Mouse (Mus musculus) heart, postnatal 0 days (tissue): ENCODE results near the gene Rbm25. TPM values are rescaled to one million over a fixed set of nuclear protein-coding genes. Genes with fewer than 3 reads are reported as not detected.

Experiments
- ATAC-seq: fragments of 200-750 bp; cut with Nextera tagmentation; 2 replicates; pipeline ENCODE4 v1.8.0; 2017; ENCODE audit warnings: low read depth, moderate number of reproducible peaks, moderate library complexity; ENCODE audit not compliant: insufficient read depth
- DNase-seq: peaks from one replicate; pipeline ENCODE4 v3.0.0-alpha.2; 2016; ENCODE audit warnings: low spot score
- H3K27ac ChIP-seq: fragments of 300-500 bp; sonication (generic); 2 replicates; pipeline ENCODE4 v1.5.1; 2014; ENCODE audit warnings: low read depth, mild to moderate bottlenecking
- H3K27me3 ChIP-seq: fragments of 300-500 bp; sonication (generic); 2 replicates; pipeline ENCODE4 v1.6.1; 2014; ENCODE audit warnings: low read length, mixed read lengths; ENCODE audit not compliant: control insufficient read depth, insufficient read depth
- H3K36me3 ChIP-seq: fragments of 300-500 bp; sonication (generic); replicated peaks from 2 replicates; pipeline ENCODE4 v1.6.1; 2014; ENCODE audit warnings: low read length, mixed read lengths; ENCODE audit not compliant: control insufficient read depth, insufficient read depth
- H3K4me1 ChIP-seq: fragments of 300-500 bp; sonication (generic); 2 replicates; pipeline ENCODE4 v1.6.1; 2014; ENCODE audit warnings: antibody characterized with exemption; ENCODE audit not compliant: control insufficient read depth, insufficient read depth
- H3K4me2 ChIP-seq: fragments of 300-500 bp; sonication (generic); 2 replicates; pipeline ENCODE4 v1.6.1; 2014; ENCODE audit warnings: low read depth, mild to moderate bottlenecking, low read length, moderate library complexity
- H3K4me3 ChIP-seq: fragments of 300-500 bp; sonication (generic); 2 replicates; pipeline ENCODE4 v1.5.1; 2014; ENCODE audit warnings: low read depth, low read length
- H3K9ac ChIP-seq: fragments of 300-500 bp; sonication (generic); replicated peaks from 2 replicates; pipeline ENCODE4 v1.6.1; 2014; ENCODE audit warnings: low read depth, low read length, mixed read lengths
- H3K9me3 ChIP-seq: fragments of 300-500 bp; sonication (generic); replicated peaks from 2 replicates; pipeline ENCODE4 v1.6.1; 2016; ENCODE audit warnings: low read length; ENCODE audit not compliant: control insufficient read depth
- CTCF ChIP-seq: IDR thresholded peaks from 2 replicates; pipeline ENCODE4 v1.5.1; 2016; ENCODE audit warnings: antibody characterized with exemption, control low read depth, low read depth
- EP300 ChIP-seq: IDR thresholded peaks from 2 replicates; pipeline ENCODE4 v1.6.1; 2016; ENCODE audit warnings: antibody characterized with exemption, low read depth
- WGBS: fragments of 180-500 bp; shearing (Covaris S2); extraction: QIAGEN DNeasy Blood & Tissue Kit; methylation state at CpG from one replicate; pipeline ENCODE4 v1.1.7; 2014; 5-methylcytosine and 5-hydroxymethylcytosine counted together
- polyA plus RNA-seq: library from polyadenylated mRNA; unstranded; fragments of >200 nt; fragmentation: Nextera tagmentation; extraction: Ambion mirVana; gene quantifications from 2 replicates; pipeline ENCODE4 v1.2.1, GENCODE M21; 2015
- total RNA-seq: library from RNA; depleted of rRNA; stranded (reverse); fragments of >200 nt; gene quantifications from 2 replicates; pipeline ENCODE4 v1.2.3, GENCODE M21; 2014; ENCODE audit warnings: low replicate concordance

Rbm25 gene
- total and polyA plus RNA-seq, 2 experiments from 2014 or later, result 79.6 to 115 TPM

- H3K4me2 ChIP-seq, result no peak overlapping the region
- WGBS, result 83% methylated on average over 4 of the region's 4 CpGs
- no peak overlapping the region for H3K4me3 ChIP-seq
- no peak overlapping the region for H3K27ac ChIP-seq
- peaks cover 25% of the 10 kb centered on the region for H3K36me3 ChIP-seq
- no peak overlapping the region for H3K9ac ChIP-seq
- DNase-seq (no peak), ATAC-seq (no peak)
- no peaks in the 10 kb centered on the region for H3K27me3 ChIP-seq
- no peaks in the 10 kb centered on the region for H3K9me3 ChIP-seq
- H3K4me1 ChIP-seq, result no peaks in the 10 kb centered on the region
- TF ChIP-seq CTCF, result no peak
- TF ChIP-seq EP300, result no peak
Measured at GRCm38 (mm10) chr12:83702796-83703195, 71.8 kb downstream of the Rbm25 start.

GRCm38 (mm10) chr12:83706951-83707350, 75.9 kb downstream of the Rbm25 start:
- 0 out of 2 replicates have a peak, but pooled peaks cover 24% of the 10 kb centered on the region for H3K36me3 ChIP-seq
- no peaks in the 10 kb centered on the region for H3K27me3 ChIP-seq
- 92% methylated on average over 4 of the region's 4 CpGs for WGBS
- H3K9ac ChIP-seq, result no peak overlapping the region
- H3K4me1 ChIP-seq, result no peaks in the 10 kb centered on the region
- H3K4me2 ChIP-seq, result no peak overlapping the region
- DNase-seq, result no peak
- no peak for ATAC-seq
- TF ChIP-seq CTCF (no peak), EP300 (no peak)
- H3K27ac ChIP-seq, result no peak overlapping the region
- H3K4me3 ChIP-seq, result no peak overlapping the region
- H3K9me3 ChIP-seq, result no peaks in the 10 kb centered on the region

DNA sequence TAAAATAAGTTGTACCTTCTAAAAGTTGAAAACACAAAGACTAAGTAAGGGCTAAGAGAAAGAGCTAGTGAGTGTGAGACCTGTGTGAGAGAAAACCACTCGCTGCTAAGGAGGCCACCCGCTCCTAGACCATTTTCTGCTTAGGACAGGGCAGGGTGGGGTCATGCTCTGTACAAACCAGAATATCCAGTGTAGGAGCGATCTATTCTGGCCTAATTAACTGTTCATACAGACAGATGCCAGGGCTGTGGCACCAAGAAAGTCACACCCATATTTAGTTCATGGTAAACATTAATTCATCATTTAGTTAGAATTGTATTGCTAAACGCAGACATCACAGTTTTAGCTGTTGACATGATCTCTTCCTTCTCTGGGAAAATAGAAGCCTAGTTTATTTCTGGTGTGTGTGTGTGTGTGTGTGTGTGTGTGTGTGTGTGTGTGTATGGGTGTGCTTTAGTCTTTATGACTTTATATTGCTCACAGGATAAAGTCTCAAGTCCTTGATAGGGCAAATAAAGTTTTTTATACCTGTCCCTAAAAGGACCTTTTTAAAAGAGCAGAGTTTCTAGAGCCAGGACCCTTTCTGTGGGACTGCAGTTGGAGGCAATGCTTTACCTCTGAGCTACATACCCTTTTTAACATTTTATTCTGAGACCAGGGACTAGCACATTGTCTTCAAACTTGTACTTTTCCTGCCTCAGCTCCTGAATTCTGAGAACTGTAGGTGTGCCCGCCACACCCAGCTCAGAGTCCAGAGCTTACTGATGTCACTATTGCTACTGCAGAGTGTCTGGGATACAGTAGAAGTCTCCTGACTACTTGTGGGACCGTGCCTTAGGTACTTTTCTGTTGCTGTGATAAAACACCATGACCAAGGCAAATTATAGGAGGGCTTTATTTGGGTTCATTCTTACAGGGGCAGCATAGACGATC, 77.4 kb downstream of the Rbm25 start:
- 86% methylated on average over 7 of the region's 7 CpGs for WGBS
- H3K4me1 ChIP-seq, result no peaks in the 10 kb centered on the region
- H3K4me2 ChIP-seq, result no peak overlapping the region
- TF ChIP-seq EP300 (no peak), CTCF (no peak)
- H3K9me3 ChIP-seq, result no peaks in the 10 kb centered on the region
- ATAC-seq, result no peak
- H3K4me3 ChIP-seq, result no peak overlapping the region
- H3K9ac ChIP-seq, result no peak overlapping the region
- peaks cover 36% of the 10 kb centered on the region; the same call in 1 of the 2 replicates for H3K36me3 ChIP-seq
- H3K27me3 ChIP-seq, result no peaks in the 10 kb centered on the region
- H3K27ac ChIP-seq, result no peak overlapping the region
- DNase-seq, result no peak

GRCm38 (mm10) chr12:83709934-83710333, 78.9 kb downstream of the Rbm25 start:
- Histone ChIP-seq H3K27me3 (no peaks in the 10 kb centered on the region), H3K27ac (no peak overlapping the region), H3K9me3 (no peaks in the 10 kb centered on the region), H3K36me3 (peaks cover 39% of the 10 kb centered on the region), H3K9ac (no peak overlapping the region), H3K4me2 (no peak overlapping the region), H3K4me3 (no peak overlapping the region), H3K4me1 (no peaks in the 10 kb centered on the region)
- DNase-seq (no peak), ATAC-seq (no peak)
- no peak for TF ChIP-seq EP300
- TF ChIP-seq CTCF, result no peak
- 87% methylated on average over 2 of the region's 2 CpGs for WGBS

DNA sequence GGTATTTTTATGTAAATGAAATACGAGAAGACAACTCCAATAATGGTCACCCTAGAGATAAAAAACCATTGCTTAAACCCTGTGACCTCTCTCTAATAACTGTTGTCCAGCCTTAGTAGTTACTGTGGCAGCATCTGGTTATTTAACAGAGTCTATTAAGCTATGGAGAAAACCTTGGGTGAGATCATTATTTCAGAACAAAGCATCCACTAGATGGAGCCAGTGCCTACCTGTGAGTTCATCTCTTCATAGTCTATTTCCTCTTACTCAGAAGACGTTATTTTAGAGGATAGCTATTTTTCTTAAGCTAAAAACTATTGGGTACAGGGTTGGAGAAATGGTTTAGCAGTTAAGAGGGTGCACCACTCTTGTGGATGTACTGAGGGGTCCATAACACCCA, 82.7 kb downstream of the Rbm25 start:
- DNase-seq, result peak; percentile 55
- ATAC-seq, result 0 out of 2 replicates have a peak, but pooled peaks have one; percentile 44
- H3K36me3 ChIP-seq, result peaks cover 72% of the 10 kb centered on the region

More for the DNA sequence above, 82.7 kb downstream of the Rbm25 start:
- Histone ChIP-seq H3K4me3 (no peak overlapping the region), H3K27me3 (no peaks in the 10 kb centered on the region), H3K4me1 (no peaks in the 10 kb centered on the region), H3K9ac (no peak overlapping the region), H3K4me2 (no peak overlapping the region), H3K27ac (no peak overlapping the region), H3K9me3 (no peaks in the 10 kb centered on the region)
- TF ChIP-seq EP300, result no peak
- TF ChIP-seq CTCF, result peak; percentile 77
- 43% methylated on average over 2 of the region's 2 CpGs for WGBS
